Mouse (Mus musculus): ENCODE measurements at regions not wholly inside any gene's neighbourhood (a gene's known extent, or its start where the extent isn't known, plus 50 kb on each side); places are given as distances from the start of the nearest gene placed in this dataset.

DNA sequence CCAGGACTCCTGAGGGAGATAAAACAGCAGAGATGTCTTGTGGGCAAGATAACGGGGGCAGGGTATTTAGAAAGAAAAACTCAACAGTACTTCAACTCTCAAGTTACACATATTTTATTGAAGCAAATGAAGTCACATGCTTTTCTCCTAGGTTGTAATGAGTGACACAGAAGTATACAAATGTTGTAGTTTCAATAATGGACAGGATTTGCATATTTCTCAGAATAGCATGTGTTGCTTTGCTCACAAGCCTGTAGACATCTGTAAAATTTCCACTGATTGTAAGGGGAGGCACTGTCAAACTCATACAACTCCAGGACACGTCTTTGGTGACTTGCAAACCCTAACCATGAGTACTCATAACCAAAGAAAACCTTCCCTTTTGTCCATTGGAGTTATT is 140.9 kb downstream of the Plk2 start:
- TF ChIP-seq CTCF (IDR thresholded peaks at IDR 0.05; ENCODE audit: borderline replicate concordance, insufficient read depth, low read depth, low read length), result no peak
- no peak for TF ChIP-seq POLR2A (IDR thresholded peaks at IDR 0.05; ENCODE audit: borderline replicate concordance, insufficient read depth, low read length)
